Mouse (Mus musculus): ENCODE measurements around the gene Abt1. TPM values are rescaled to one million over a fixed set of nuclear protein-coding genes. Genes with fewer than 3 reads are reported as not detected.
A peak's percentile ranks its signal among the peaks of the same experiment; 100 is the strongest.

Gene Abt1
- polyA plus RNA-seq, 1 experiment, result 10.0 TPM

GRCm38 (mm10) chr13:23436861-23437822, 13.5 kb upstream of the Abt1 start:
- Histone ChIP-seq H3K4me3 (ENCODE audit: low read depth, low read length) (peak overlapping the region; percentile 99), H3K4me1 (ENCODE audit: control insufficient read depth, insufficient read depth, low read length) (no peaks in the 10 kb centered on the region), H3K9me3 (replicated peaks; ENCODE audit: control insufficient read depth, insufficient read depth, low read length, poor library complexity, severe bottlenecking) (no peaks in the 10 kb centered on the region), H3K27me3 (ENCODE audit: control insufficient read depth, insufficient read depth, low read length, poor library complexity, severe bottlenecking) (no peaks in the 10 kb centered on the region), H3K27ac (ENCODE audit: insufficient read depth, low read length) (peak overlapping the region; percentile 35), H3K9ac (ENCODE audit: low read depth, poor library complexity, severe bottlenecking) (peak overlapping the region; percentile 81), H3K36me3 (ENCODE audit: control insufficient read depth, insufficient read depth, low read length, poor library complexity, severe bottlenecking) (no peaks in the 10 kb centered on the region)
- TF ChIP-seq POLR2A (IDR thresholded peaks at IDR 0.05; ENCODE audit: insufficient read depth, low read length), result no peak
- no peak for TF ChIP-seq CTCF (IDR thresholded peaks at IDR 0.05; ENCODE audit: low read depth, low read length)
- TF ChIP-seq EP300 (IDR thresholded peaks at IDR 0.05; ENCODE audit: insufficient read depth, low read depth, low read length), result no peak

GRCm38 (mm10) chr13:23436231-23436661, 12.6 kb upstream of the Abt1 start:
- no peak overlapping the region for H3K9ac ChIP-seq (ENCODE audit: low read depth, poor library complexity, severe bottlenecking)
- H3K27ac ChIP-seq (ENCODE audit: insufficient read depth, low read length), result no peak overlapping the region
- H3K9me3 ChIP-seq (replicated peaks; ENCODE audit: control insufficient read depth, insufficient read depth, low read length, poor library complexity, severe bottlenecking), result no peaks in the 10 kb centered on the region
- H3K27me3 ChIP-seq (ENCODE audit: control insufficient read depth, insufficient read depth, low read length, poor library complexity, severe bottlenecking), result no peaks in the 10 kb centered on the region
- H3K4me1 ChIP-seq (ENCODE audit: control insufficient read depth, insufficient read depth, low read length), result no peaks in the 10 kb centered on the region
- TF ChIP-seq EP300 (IDR thresholded peaks at IDR 0.05; ENCODE audit: insufficient read depth, low read depth, low read length), result no peak
- no peak for TF ChIP-seq POLR2A (IDR thresholded peaks at IDR 0.05; ENCODE audit: insufficient read depth, low read length)
- no peak for TF ChIP-seq CTCF (IDR thresholded peaks at IDR 0.05; ENCODE audit: low read depth, low read length)
- no peak overlapping the region for H3K4me3 ChIP-seq (ENCODE audit: low read depth, low read length)
- H3K36me3 ChIP-seq (ENCODE audit: control insufficient read depth, insufficient read depth, low read length, poor library complexity, severe bottlenecking), result no peaks in the 10 kb centered on the region

GRCm38 (mm10) chr13:23435676-23436075, 12.0 kb upstream of the Abt1 start:
- Histone ChIP-seq H3K27ac (ENCODE audit: insufficient read depth, low read length) (no peak overlapping the region), H3K9ac (ENCODE audit: low read depth, poor library complexity, severe bottlenecking) (peak overlapping the region; percentile 30; the same call in 1 of the 2 replicates), H3K27me3 (ENCODE audit: control insufficient read depth, insufficient read depth, low read length, poor library complexity, severe bottlenecking) (no peaks in the 10 kb centered on the region), H3K4me3 (ENCODE audit: low read depth, low read length) (peak overlapping the region; percentile 63), H3K9me3 (replicated peaks; ENCODE audit: control insufficient read depth, insufficient read depth, low read length, poor library complexity, severe bottlenecking) (no peaks in the 10 kb centered on the region), H3K4me1 (ENCODE audit: control insufficient read depth, insufficient read depth, low read length) (no peaks in the 10 kb centered on the region), H3K36me3 (ENCODE audit: control insufficient read depth, insufficient read depth, low read length, poor library complexity, severe bottlenecking) (no peaks in the 10 kb centered on the region)
- TF ChIP-seq CTCF (IDR thresholded peaks at IDR 0.05; ENCODE audit: low read depth, low read length) (no peak), POLR2A (IDR thresholded peaks at IDR 0.05; ENCODE audit: insufficient read depth, low read length) (no peak), EP300 (IDR thresholded peaks at IDR 0.05; ENCODE audit: insufficient read depth, low read depth, low read length) (no peak)

GRCm38 (mm10) chr13:23435241-23435640, 11.6 kb upstream of the Abt1 start:
- no peak overlapping the region for H3K27ac ChIP-seq (ENCODE audit: insufficient read depth, low read length)
- TF ChIP-seq CTCF (IDR thresholded peaks at IDR 0.05; ENCODE audit: low read depth, low read length) (no peak), EP300 (IDR thresholded peaks at IDR 0.05; ENCODE audit: insufficient read depth, low read depth, low read length) (no peak), POLR2A (IDR thresholded peaks at IDR 0.05; ENCODE audit: insufficient read depth, low read length) (no peak)

GRCm38 (mm10) chr13:23434426-23434825, 10.8 kb upstream of the Abt1 start:
- no peaks in the 10 kb centered on the region for H3K4me1 ChIP-seq (ENCODE audit: control insufficient read depth, insufficient read depth, low read length)
- H3K9me3 ChIP-seq (replicated peaks; ENCODE audit: control insufficient read depth, insufficient read depth, low read length, poor library complexity, severe bottlenecking), result no peaks in the 10 kb centered on the region
- no peaks in the 10 kb centered on the region for H3K36me3 ChIP-seq (ENCODE audit: control insufficient read depth, insufficient read depth, low read length, poor library complexity, severe bottlenecking)
- H3K27ac ChIP-seq (ENCODE audit: insufficient read depth, low read length), result no peak overlapping the region
- peak overlapping the region; percentile 69 for H3K4me3 ChIP-seq (ENCODE audit: low read depth, low read length)
- H3K9ac ChIP-seq (ENCODE audit: low read depth, poor library complexity, severe bottlenecking), result peak overlapping the region; percentile 77
- no peaks in the 10 kb centered on the region for H3K27me3 ChIP-seq (ENCODE audit: control insufficient read depth, insufficient read depth, low read length, poor library complexity, severe bottlenecking)
- peak; percentile 30 for TF ChIP-seq CTCF (IDR thresholded peaks at IDR 0.05; ENCODE audit: low read depth, low read length)
- no peak for TF ChIP-seq EP300 (IDR thresholded peaks at IDR 0.05; ENCODE audit: insufficient read depth, low read depth, low read length)
- TF ChIP-seq POLR2A (IDR thresholded peaks at IDR 0.05; ENCODE audit: insufficient read depth, low read length), result no peak

More at GRCm38 (mm10) chr13:23435241-23435640, 11.6 kb upstream of the Abt1 start:
- peak overlapping the region; percentile 30; the same call in 1 of the 2 replicates for H3K9ac ChIP-seq (ENCODE audit: low read depth, poor library complexity, severe bottlenecking)
- no peaks in the 10 kb centered on the region for H3K4me1 ChIP-seq (ENCODE audit: control insufficient read depth, insufficient read depth, low read length)
- H3K27me3 ChIP-seq (ENCODE audit: control insufficient read depth, insufficient read depth, low read length, poor library complexity, severe bottlenecking), result no peaks in the 10 kb centered on the region
- no peak overlapping the region; the same call in none of the 2 replicates for H3K4me3 ChIP-seq (ENCODE audit: low read depth, low read length)
- no peaks in the 10 kb centered on the region for H3K36me3 ChIP-seq (ENCODE audit: control insufficient read depth, insufficient read depth, low read length, poor library complexity, severe bottlenecking)
- H3K9me3 ChIP-seq (replicated peaks; ENCODE audit: control insufficient read depth, insufficient read depth, low read length, poor library complexity, severe bottlenecking), result no peaks in the 10 kb centered on the region

GRCm38 (mm10) chr13:23433801-23434200, 10.1 kb upstream of the Abt1 start:
- no peak overlapping the region for H3K4me3 ChIP-seq (ENCODE audit: low read depth, low read length)
- H3K9ac ChIP-seq (ENCODE audit: low read depth, poor library complexity, severe bottlenecking), result 0 out of 2 replicates have a peak overlapping the region, but pooled peaks have one; percentile 47
- H3K27me3 ChIP-seq (ENCODE audit: control insufficient read depth, insufficient read depth, low read length, poor library complexity, severe bottlenecking), result no peaks in the 10 kb centered on the region
- no peaks in the 10 kb centered on the region for H3K4me1 ChIP-seq (ENCODE audit: control insufficient read depth, insufficient read depth, low read length)
- TF ChIP-seq EP300 (IDR thresholded peaks at IDR 0.05; ENCODE audit: insufficient read depth, low read depth, low read length), result no peak
- no peak for TF ChIP-seq POLR2A (IDR thresholded peaks at IDR 0.05; ENCODE audit: insufficient read depth, low read length)
- TF ChIP-seq CTCF (IDR thresholded peaks at IDR 0.05; ENCODE audit: low read depth, low read length), result no peak
- H3K9me3 ChIP-seq (replicated peaks; ENCODE audit: control insufficient read depth, insufficient read depth, low read length, poor library complexity, severe bottlenecking), result no peaks in the 10 kb centered on the region
- H3K36me3 ChIP-seq (ENCODE audit: control insufficient read depth, insufficient read depth, low read length, poor library complexity, severe bottlenecking), result no peaks in the 10 kb centered on the region
- H3K27ac ChIP-seq (ENCODE audit: insufficient read depth, low read length), result no peak overlapping the region

All from ES-Bruce4 (cell line).